Mouse (Mus musculus) c-Kit-positive CD71-positive TER-119-negative erythroid progenitor cells, embryonic 14.5 days (primary cell): ENCODE data around the gene Zmym1.
"Not testable (repeated sequence)": the region's sequence is repeated elsewhere in the genome, so short reads cannot be mapped to it uniquely, and the experiment has no call there.

Source experiments
- DNase-seq: peaks from one replicate; pipeline ENCODE4 v3.0.0-alpha.2; 2013; ENCODE audit warnings: low read depth

Zmym1 gene

DNA sequence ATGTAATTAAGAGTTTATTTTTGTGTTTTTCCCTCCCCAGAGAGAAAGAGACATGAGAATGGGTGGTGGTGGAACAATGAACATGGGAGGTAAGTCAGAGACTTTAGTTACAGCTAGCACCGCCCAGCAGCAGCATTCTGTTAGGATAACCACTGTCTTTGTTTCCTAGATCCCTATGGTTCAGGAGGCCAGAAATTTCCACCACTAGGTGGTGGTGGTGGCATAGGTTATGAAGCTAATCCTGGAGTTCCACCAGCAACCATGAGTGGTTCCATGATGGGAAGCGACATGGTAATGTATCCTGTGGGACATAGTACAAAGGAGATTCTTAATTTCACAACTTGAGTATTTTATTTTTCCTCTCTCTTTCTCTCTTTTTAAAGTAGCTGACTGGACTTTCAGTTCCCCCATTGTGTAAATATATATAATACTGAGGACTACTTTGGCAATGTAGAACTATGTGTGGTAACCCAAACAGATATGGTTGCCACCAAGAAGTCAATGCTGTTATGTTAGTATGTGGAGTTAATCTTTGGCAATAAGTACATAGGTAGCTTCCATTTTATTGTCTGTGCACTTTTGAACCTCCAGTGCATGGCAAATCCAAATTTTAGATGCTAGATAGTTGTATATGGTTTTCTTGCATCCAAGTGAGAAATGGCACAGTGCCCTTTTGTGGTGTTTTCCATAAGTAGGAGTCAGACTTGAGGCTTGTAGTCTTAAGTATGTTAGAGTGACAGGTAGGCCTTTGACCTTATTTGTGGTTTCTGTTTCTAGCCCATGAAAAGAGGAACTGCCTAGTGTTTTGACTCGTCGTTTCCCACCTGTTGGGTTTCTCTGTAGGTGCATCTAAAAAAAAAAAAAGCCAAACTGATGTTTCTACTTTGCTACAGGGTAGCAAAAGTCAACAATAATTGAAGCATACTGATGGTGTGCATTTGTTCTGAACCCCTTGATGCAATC is 33.4 kb downstream of the Zmym1 start:
- DNase-seq: no peak

GRCm38 (mm10) chr4:127026826-127027225 is 34.1 kb downstream of the Zmym1 start:
- DNase-seq: no peak

DNA sequence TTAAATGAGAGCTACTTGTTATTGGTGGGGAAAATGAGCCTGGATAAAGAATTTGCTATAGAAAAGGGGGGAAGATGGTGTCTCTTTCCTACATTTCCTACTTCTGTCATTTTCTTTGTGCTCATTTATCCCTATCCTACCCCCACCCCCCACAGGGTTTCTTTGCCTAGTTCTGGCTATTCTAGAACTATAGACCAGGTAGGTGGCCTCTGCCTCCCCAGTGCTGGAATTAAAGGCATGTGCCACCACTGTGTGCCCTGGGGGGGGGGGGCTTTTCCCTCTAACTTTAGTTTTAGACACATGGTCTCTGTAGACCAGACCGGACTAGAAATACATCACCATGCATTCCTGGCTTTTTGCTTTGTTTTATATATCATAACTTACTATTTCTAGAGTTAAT is 36.7 kb downstream of the Zmym1 start:
- DNase-seq: no peak

DNA sequence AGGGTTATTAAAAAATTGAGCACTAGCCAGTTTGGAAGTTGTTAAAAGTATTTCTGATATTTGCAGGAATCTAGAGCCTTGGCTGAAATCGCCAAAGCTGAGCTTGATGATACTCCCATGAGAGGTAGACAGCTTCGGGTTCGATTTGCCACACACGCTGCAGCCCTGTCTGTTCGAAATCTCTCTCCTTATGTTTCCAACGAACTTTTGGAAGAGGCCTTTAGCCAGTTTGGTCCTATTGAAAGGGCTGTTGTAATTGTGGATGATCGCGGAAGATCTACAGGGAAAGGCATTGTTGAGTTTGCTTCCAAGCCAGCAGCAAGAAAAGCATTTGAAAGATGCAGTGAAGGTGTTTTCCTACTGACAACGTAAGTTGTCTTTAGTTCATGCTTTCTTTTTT is 37.8 kb downstream of the Zmym1 start:
- no peak for DNase-seq

DNA sequence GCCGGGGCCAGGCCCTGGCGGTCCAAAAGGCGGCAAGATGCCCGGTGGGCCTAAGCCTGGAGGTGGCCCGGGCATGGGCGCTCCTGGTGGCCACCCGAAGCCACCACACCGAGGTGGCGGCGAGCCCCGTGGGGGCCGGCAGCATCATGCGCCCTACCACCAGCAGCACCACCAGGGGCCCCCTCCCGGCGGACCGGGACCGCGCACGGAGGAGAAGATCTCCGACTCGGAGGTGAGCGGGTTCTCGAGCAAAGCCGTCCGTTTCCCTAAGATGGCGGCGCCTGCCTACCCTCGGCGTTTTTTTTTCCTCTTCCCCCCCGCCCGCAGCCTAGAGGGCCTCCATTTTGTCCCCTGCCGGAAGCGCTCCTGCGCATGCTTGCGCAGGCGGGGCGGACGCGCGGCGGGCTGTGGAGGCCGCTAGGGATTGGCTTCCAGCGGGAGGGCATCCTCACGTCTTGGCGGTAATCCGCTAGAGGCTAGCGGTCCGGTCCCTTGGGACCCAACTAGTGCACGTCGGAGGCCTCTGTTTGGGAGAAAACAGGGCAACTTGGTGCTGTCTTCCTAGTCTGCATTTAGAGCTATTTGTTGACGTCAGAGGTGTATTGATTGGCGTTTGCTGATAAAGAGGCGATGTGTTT is 38.8 kb downstream of the Zmym1 start:
- peak; percentile 83 for DNase-seq

DNA sequence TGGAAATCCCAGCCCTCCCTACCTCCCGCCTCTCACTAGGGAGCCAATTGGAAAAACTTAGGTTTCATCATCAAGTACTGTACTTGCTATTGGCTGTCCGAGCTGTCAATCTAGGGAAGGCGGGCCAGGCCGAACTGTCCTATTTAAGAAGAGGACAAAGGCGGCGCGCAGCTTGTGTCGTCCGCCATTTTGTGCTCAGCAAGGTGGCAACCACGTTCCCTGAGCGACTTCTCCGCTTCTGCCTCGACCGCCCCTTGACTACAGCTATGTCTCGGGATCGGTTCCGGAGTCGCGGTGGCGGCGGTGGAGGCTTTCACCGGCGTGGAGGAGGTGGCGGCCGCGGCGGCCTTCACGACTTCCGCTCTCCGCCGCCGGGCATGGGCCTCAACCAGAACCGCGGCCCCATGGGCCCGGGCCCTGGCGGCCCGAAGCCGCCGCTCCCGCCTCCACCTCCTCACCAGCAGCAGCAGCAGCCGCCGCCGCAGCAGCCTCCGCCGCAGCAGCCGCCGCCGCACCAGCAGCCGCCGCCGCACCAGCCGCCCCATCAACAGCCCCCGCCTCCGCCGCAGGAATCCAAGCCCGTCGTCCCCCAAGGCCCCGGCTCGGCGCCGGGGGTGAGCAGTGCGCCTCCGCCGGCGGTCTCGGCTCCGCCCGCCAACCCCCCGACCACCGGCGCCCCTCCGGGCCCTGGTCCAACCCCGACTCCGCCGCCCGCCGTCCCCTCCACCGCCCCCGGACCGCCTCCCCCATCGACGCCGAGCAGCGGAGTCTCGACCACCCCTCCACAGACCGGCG is 39.6 kb downstream of the Zmym1 start, which contains the start of gene Sfpq:
Gene Sfpq (plus strand): TSS at position 174 of the 795 bp plus-strand sequence.
- peak; percentile 99 for DNase-seq

DNA sequence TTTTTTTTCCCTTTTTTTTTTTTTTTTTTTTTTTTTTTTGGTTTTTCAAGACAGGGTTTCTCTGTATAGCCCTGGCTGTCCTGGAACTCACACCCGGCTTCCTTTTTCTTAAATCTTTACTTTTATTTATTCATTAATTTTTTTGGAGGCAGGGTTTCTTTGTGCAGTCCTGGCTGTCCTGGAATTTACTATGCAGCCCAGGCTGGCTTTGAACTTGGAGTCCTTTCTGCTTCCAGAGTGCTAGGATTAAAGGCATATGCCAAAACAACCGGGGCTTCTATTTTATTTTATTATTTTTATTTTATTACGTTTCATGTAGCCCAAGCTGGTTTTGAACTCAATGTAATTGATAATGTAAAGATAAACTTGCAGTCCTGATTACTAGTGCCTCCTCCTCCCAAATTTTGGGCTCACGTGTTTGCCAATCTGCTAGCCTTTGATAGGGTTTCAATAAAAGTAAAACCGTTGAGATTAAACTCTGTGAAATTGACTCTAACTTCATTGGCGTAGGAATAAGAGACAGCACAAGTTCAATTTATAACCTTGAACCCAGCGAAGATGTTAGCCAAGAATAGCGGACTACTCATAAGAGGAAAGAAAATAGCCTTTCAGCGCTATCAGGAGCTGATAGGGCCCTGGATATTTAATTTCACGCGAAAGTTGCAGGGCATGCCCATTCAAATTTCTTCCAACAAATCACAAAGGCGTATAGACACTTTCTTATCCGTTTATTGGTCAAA is 40.4 kb downstream of the Zmym1 start:
- no peak for DNase-seq

DNA sequence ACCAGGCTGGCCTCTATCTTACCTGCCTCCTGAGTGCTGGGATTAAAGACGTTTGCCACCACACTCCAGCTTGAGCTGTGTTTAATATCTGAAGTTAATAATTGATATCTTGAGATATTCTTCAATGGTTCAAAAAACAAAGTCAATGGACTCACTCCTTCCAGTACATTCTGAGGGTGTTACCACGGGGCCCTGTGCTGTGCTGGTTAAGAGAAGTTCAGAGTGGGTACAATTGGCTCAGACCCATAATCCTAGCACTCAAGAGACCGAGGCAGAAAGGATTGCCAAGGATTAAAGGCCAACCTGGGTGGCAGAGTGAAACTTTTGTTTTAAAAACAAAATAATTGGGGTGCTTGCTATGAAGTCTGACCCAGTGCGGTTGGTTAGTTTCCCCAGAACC is 44.6 kb downstream of the Zmym1 start:
- no peak for DNase-seq

DNA sequence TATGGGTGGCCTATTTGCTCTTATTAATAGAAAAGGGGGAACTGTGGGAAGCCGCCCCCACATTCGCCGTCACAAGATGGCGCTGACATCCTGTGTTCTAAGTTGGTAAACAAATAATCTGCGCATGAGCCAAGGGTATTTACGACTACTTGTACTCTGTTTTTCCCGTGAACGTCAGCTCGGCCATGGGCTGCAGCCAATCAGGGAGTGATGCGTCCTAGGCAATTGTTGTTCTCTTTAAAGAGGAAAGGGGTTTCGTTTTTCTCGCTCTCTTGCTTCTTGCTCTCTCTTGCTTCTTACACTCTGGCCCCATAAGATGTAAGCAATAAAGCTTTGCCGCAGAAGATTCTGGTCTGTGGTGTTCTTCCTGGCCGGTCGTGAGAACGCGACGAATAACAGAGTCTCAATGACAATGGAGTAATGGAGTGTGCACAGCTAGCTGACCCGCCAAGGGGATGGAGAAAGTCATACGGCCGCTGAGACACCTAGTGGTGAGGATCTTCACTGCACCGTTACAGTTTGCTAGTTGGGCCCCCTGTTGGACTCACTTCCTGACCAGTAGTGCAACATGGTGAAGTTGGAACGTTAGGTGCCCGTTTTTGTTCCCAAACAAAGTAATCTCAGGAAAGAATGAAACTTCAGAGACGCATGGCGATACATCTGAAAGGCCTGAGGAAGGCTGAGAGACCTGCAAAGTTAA is 45.5 kb downstream of the Zmym1 start:
- peak; percentile 63 for DNase-seq

- DNase-seq: no peak
Observed at GRCm38 (mm10) chr4:127005113-127005936, 55.6 kb downstream of the Zmym1 start.

- no peak for DNase-seq
Observed at GRCm38 (mm10) chr4:127004384-127004783, 56.6 kb downstream of the Zmym1 start.

- no peak for DNase-seq
Observed at GRCm38 (mm10) chr4:127000601-127001105, 60.3 kb downstream of the Zmym1 start.

DNA sequence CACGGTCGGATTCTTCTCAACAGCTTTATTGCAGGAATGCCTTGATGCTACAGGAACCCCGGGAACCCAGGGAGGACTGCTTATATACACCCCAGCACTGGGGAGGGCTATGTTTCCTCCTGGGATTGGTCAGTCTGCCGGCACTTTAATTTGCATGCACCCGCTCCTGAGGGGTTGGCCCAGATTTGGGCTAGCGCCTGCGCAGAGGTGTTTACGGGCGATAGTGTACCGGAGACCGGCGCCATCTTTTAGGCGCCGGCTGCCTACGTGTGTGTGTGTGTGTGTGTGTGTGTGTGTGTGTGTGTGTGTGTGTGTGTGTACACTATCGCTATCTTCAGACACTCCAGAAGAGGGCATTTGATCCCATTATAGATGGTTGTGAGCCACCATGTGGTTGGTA is 61.6 kb downstream of the Zmym1 start:
- DNase-seq: not testable (repeated sequence)
